Mouse (Mus musculus) embryonic facial prominence, embryonic 10.5 days (tissue): Measurements from ENCODE around the gene Fanci. TPM values are rescaled to one million over a fixed set of nuclear protein-coding genes. Genes with fewer than 3 reads are reported as not detected.

Experiments used
- DNase-seq: peaks from one replicate; pipeline ENCODE4 v3.0.0-alpha.2; 2017; ENCODE audit warnings: low spot score
- H3K27ac ChIP-seq: fragments of 300-500 bp; sonication (generic); replicated peaks from 2 replicates; pipeline ENCODE4 v1.5.1; 2016; ENCODE audit warnings: mild to moderate bottlenecking
- H3K27me3 ChIP-seq: fragments of 300-500 bp; sonication (generic); replicated peaks from 2 replicates; pipeline ENCODE4 v1.6.1; 2016; ENCODE audit warnings: low read depth, mild to moderate bottlenecking; ENCODE audit not compliant: poor library complexity, severe bottlenecking
- H3K36me3 ChIP-seq: fragments of 300-500 bp; sonication (generic); replicated peaks from 2 replicates; pipeline ENCODE4 v1.6.1; 2016; ENCODE audit warnings: mild to moderate bottlenecking, moderate library complexity
- H3K4me1 ChIP-seq: fragments of 300-500 bp; sonication (generic); 2 replicates; pipeline ENCODE4 v1.6.1; 2016
- H3K4me3 ChIP-seq: fragments of 300-500 bp; sonication (generic); 2 replicates; pipeline ENCODE4 v1.5.1; 2016; ENCODE audit warnings: mild to moderate bottlenecking, moderate library complexity
- H3K9me3 ChIP-seq: fragments of 300-500 bp; sonication (generic); 2 replicates; pipeline ENCODE4 v1.6.1; 2016; ENCODE audit warnings: mild to moderate bottlenecking
- WGBS: fragments of 180-500 bp; shearing (Covaris S2); methylation state at CpG from one replicate; pipeline ENCODE4 v1.1.7; 2016; 5-methylcytosine and 5-hydroxymethylcytosine counted together
- polyA plus RNA-seq: library from polyadenylated mRNA; unstranded; fragments of >200 nt; fragmentation: Nextera tagmentation; extraction: Ambion mirVana; gene quantifications from 2 replicates; pipeline ENCODE4 v1.2.1, GENCODE M21; 2016

The Fanci gene
- polyA plus RNA-seq, 1 experiment from 2014 or later = 20.0 TPM

DNA sequence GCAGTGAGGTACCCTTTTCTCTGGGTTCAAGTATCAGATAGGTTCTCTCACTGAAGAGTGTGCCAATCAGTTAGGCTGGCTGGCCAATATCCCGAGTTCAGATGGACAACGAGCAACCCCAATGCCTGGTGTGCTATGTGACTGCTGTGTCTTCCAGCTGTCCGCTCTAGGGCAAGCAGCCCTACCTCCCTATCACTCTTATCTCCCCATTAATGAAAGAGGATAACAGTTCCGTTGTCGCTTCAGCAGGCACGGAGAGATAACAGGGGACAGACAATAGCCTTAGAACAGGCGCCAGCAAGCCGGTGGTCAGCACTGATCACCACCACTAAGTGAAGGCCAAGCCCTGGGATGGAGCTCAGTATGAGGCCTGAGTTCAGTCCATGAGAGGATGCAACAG, 77.3 kb downstream of the Fanci start:
- peaks cover 3% of the 10 kb centered on the region; the same call in 1 of the 2 replicates for H3K9me3 ChIP-seq
- peaks cover 47% of the 10 kb centered on the region for H3K4me1 ChIP-seq
- no peak for DNase-seq
- H3K4me3 ChIP-seq = no peak overlapping the region
- H3K27me3 ChIP-seq = peaks cover 23% of the 10 kb centered on the region
- WGBS = 45% methylated on average over 8 of the region's 8 CpGs
- peaks cover 7% of the 10 kb centered on the region for H3K36me3 ChIP-seq
- no peak overlapping the region for H3K27ac ChIP-seq

DNA sequence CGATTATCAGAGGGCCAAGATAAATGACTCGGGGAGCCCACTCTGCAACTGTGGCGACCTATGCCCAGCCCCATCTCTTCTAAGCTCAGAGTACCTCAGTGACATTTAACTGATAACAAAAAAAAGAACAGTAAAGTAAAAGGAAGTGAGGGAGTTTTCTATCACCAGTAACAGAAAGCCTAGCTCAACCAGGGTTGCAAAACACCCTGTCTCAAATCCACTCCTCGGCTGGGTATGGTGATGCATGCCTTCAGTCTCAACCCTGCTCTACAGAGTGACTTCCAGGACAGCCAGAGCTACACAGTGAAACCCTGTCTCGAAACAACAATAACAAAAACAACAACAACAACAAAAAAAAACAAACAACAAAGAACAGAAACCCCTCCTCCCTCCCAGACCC, 78.0 kb downstream of the Fanci start:
- Histone ChIP-seq H3K4me3 (no peak overlapping the region), H3K27me3 (peaks cover 16% of the 10 kb centered on the region), H3K9me3 (peaks cover 3% of the 10 kb centered on the region; the same call in 1 of the 2 replicates), H3K4me1 (peaks cover 40% of the 10 kb centered on the region), H3K36me3 (no peaks in the 10 kb centered on the region), H3K27ac (no peak overlapping the region)
- WGBS = 75% methylated on average over 5 of the region's 5 CpGs
- no peak for DNase-seq

- Histone ChIP-seq H3K4me1 (peaks cover 30% of the 10 kb centered on the region), H3K9me3 (peaks cover 3% of the 10 kb centered on the region; the same call in 1 of the 2 replicates), H3K27me3 (peaks cover 11% of the 10 kb centered on the region), H3K4me3 (no peak overlapping the region), H3K36me3 (no peaks in the 10 kb centered on the region), H3K27ac (no peak overlapping the region)
- no peak for DNase-seq
- 51% methylated on average over 3 of the region's 3 CpGs for WGBS
Measured at GRCm38 (mm10) chr7:79470718-79471117, 79.0 kb downstream of the Fanci start.

- peaks cover 11% of the 10 kb centered on the region for H3K27me3 ChIP-seq
- no peaks in the 10 kb centered on the region for H3K36me3 ChIP-seq
- no peak overlapping the region for H3K4me3 ChIP-seq
- H3K9me3 ChIP-seq = peaks cover 3% of the 10 kb centered on the region; the same call in 1 of the 2 replicates
- no peak for DNase-seq
- H3K4me1 ChIP-seq = peaks cover 27% of the 10 kb centered on the region
- no peak overlapping the region for H3K27ac ChIP-seq
- WGBS = 67% methylated on average over 7 of the region's 7 CpGs
Measured at GRCm38 (mm10) chr7:79471436-79471835, 79.7 kb downstream of the Fanci start.

GRCm38 (mm10) chr7:79472792-79473191, 81.1 kb downstream of the Fanci start:
- peaks cover 14% of the 10 kb centered on the region for H3K4me1 ChIP-seq
- peaks cover 3% of the 10 kb centered on the region; the same call in 1 of the 2 replicates for H3K9me3 ChIP-seq
- H3K36me3 ChIP-seq = no peaks in the 10 kb centered on the region
- no peak overlapping the region for H3K27ac ChIP-seq
- peak; percentile 41 for DNase-seq
- no peak overlapping the region for H3K4me3 ChIP-seq
- WGBS = 54% methylated on average over 2 of the region's 2 CpGs
- peaks cover 11% of the 10 kb centered on the region for H3K27me3 ChIP-seq

- Histone ChIP-seq H3K4me1 (peaks cover 6% of the 10 kb centered on the region), H3K27ac (no peak overlapping the region), H3K9me3 (peaks cover 3% of the 10 kb centered on the region; the same call in 1 of the 2 replicates), H3K36me3 (no peaks in the 10 kb centered on the region), H3K4me3 (no peak overlapping the region), H3K27me3 (peaks cover 6% of the 10 kb centered on the region)
- WGBS = 93% methylated on average over 9 of the region's 9 CpGs
- DNase-seq = no peak
Measured at GRCm38 (mm10) chr7:79473496-79474194, 81.9 kb downstream of the Fanci start.

DNA sequence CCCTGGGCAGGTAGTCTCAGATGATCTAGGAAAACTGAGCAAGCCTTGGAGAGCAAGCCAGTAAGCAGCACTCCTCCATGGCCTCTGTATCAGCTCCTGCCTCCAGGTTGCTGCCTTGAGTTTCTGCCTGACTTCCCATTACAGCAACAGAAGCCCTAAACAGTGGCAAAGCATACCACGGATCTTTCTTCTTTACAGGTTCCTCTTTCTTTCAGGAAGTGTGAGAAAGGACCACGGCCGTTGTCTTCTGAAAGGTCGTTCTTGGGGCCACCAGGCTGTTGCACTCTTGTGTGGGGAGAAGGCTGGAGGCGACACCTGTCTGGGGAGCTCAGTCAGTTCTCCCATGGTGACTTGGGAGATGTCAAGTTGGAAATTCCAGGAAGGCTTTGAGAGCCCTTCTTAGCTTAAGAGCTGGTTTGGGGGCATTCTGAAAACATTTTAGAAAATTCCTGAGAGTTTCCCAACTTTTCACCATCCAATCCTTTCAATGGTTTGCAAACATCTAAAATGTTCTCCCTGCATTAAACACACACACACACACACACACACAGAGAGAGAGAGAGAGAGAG, 83.2 kb downstream of the Fanci start:
- H3K27ac ChIP-seq = no peak overlapping the region
- H3K36me3 ChIP-seq = no peaks in the 10 kb centered on the region
- no peaks in the 10 kb centered on the region; the same call in 1 of the 2 replicates for H3K27me3 ChIP-seq
- no peaks in the 10 kb centered on the region for H3K4me1 ChIP-seq
- peaks cover 3% of the 10 kb centered on the region; the same call in 1 of the 2 replicates for H3K9me3 ChIP-seq
- no peak for DNase-seq
- 81% methylated on average over 5 of the region's 5 CpGs for WGBS
- no peak overlapping the region for H3K4me3 ChIP-seq

- Histone ChIP-seq H3K27ac (no peak overlapping the region), H3K4me3 (no peak overlapping the region), H3K36me3 (no peaks in the 10 kb centered on the region), H3K9me3 (no peaks in the 10 kb centered on the region), H3K4me1 (no peaks in the 10 kb centered on the region), H3K27me3 (peaks cover 23% of the 10 kb centered on the region)
- no peak for DNase-seq
- WGBS = 62% methylated on average over 10 of the region's 10 CpGs
Measured at GRCm38 (mm10) chr7:79486528-79486927, 94.8 kb downstream of the Fanci start.

- Histone ChIP-seq H3K36me3 (no peaks in the 10 kb centered on the region), H3K27ac (no peak overlapping the region), H3K4me3 (no peak overlapping the region), H3K27me3 (peaks cover 77% of the 10 kb centered on the region), H3K9me3 (no peaks in the 10 kb centered on the region), H3K4me1 (peaks cover 24% of the 10 kb centered on the region)
- peak; percentile 65 for DNase-seq
- WGBS = 6% methylated on average over 8 of the region's 8 CpGs
Measured at GRCm38 (mm10) chr7:79493915-79494314, 102.2 kb downstream of the Fanci start.

GRCm38 (mm10) chr7:79495988-79496815, 104.5 kb downstream of the Fanci start:
- under 1% methylated on average over 38 of the region's 38 CpGs for WGBS

DNA sequence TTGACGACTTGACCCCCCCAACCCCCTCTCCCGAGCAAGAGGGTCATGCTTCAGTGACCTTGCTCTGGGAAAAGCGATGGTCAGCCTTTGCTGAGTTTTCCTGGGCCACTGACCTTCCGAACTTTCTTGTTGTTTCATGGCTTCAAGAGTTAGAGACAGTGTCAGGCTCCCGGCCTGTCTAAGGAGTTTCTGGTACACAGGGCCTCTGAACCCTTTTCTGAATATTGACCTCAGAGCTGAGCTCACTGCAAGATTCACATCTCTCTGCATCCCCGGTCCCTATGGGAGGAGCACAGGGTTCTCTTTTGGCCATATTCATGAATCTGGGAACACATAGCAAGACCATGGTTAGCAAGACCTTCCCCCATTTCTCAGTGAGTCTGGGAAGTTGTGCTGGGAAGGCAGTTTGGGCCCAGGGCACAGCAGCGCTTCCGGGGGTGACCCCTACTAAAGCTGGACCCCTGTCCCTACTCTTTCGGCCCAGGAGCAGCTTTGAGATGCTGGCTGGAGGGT, 105.1 kb downstream of the Fanci start:
- DNase-seq = peak; percentile 18
- Histone ChIP-seq H3K9me3 (no peaks in the 10 kb centered on the region), H3K4me3 (peak overlapping the region; percentile 37), H3K36me3 (no peaks in the 10 kb centered on the region), H3K4me1 (peaks cover 37% of the 10 kb centered on the region), H3K27me3 (peaks cover 98% of the 10 kb centered on the region), H3K27ac (peak overlapping the region; percentile 53)
- WGBS = 4% methylated on average over 9 of the region's 9 CpGs

More at GRCm38 (mm10) chr7:79495988-79496815, 104.5 kb downstream of the Fanci start:
- H3K4me3 ChIP-seq = peak overlapping the region; percentile 37
- H3K27ac ChIP-seq = peak overlapping the region; percentile 61
- H3K27me3 ChIP-seq = peaks cover 91% of the 10 kb centered on the region
- H3K4me1 ChIP-seq = peaks cover 37% of the 10 kb centered on the region
- H3K9me3 ChIP-seq = no peaks in the 10 kb centered on the region
- H3K36me3 ChIP-seq = no peaks in the 10 kb centered on the region
- peak; percentile 92 for DNase-seq

GRCm38 (mm10) chr7:79497701-79498115, 106.0 kb downstream of the Fanci start:
- Histone ChIP-seq H3K4me3 (peak overlapping the region; percentile 35), H3K9me3 (no peaks in the 10 kb centered on the region), H3K36me3 (no peaks in the 10 kb centered on the region), H3K27me3 (peaks cover 100% of the 10 kb centered on the region), H3K27ac (peak overlapping the region; percentile 53), H3K4me1 (peaks cover 37% of the 10 kb centered on the region)
- DNase-seq = peak; percentile 62
- under 1% methylated on average over 20 of the region's 20 CpGs for WGBS
